Mouse (Mus musculus) intestine, embryonic 15.5 days (tissue): Measurements from ENCODE around the gene Srf. TPM values are rescaled to one million over a fixed set of nuclear protein-coding genes. Genes with fewer than 3 reads are reported as not detected.

Experiments used
- ATAC-seq: fragments of 200-750 bp; cut with Nextera tagmentation; 2 replicates; pipeline ENCODE4 v1.8.0; 2017; ENCODE audit warnings: moderate TSS enrichment, moderate library complexity
- H3K27ac ChIP-seq: fragments of 300-500 bp; sonication (generic); 2 replicates; pipeline ENCODE4 v1.5.1; 2015; ENCODE audit warnings: mild to moderate bottlenecking, inconsistent platforms
- H3K27me3 ChIP-seq: fragments of 300-500 bp; sonication (generic); replicated peaks from 2 replicates; pipeline ENCODE4 v1.6.1; 2015; ENCODE audit warnings: inconsistent platforms
- H3K36me3 ChIP-seq: fragments of 300-500 bp; sonication (generic); 2 replicates; pipeline ENCODE4 v1.6.1; 2015; ENCODE audit warnings: inconsistent platforms
- H3K4me1 ChIP-seq: fragments of 300-500 bp; sonication (generic); replicated peaks from 2 replicates; pipeline ENCODE4 v1.6.1; 2015; ENCODE audit warnings: inconsistent platforms
- H3K4me2 ChIP-seq: fragments of 300-500 bp; sonication (generic); replicated peaks from 2 replicates; pipeline ENCODE4 v1.6.1; 2015; ENCODE audit warnings: mild to moderate bottlenecking, inconsistent platforms
- H3K4me3 ChIP-seq: fragments of 300-500 bp; sonication (generic); replicated peaks from 2 replicates; pipeline ENCODE4 v1.5.1; 2015; ENCODE audit warnings: inconsistent platforms
- H3K9ac ChIP-seq: fragments of 300-500 bp; sonication (generic); 2 replicates; pipeline ENCODE4 v1.6.1; 2015; ENCODE audit warnings: inconsistent platforms
- H3K9me3 ChIP-seq: fragments of 300-500 bp; sonication (generic); 2 replicates; pipeline ENCODE4 v1.6.1; 2016; ENCODE audit warnings: inconsistent platforms
- WGBS: fragments of 180-500 bp; shearing (Covaris S2); methylation state at CpG from one replicate; pipeline ENCODE4 v1.1.7; 2015; 5-methylcytosine and 5-hydroxymethylcytosine counted together
- polyA plus RNA-seq: library from polyadenylated mRNA; unstranded; fragments of >200 nt; fragmentation: Nextera tagmentation; extraction: Ambion mirVana; gene quantifications from 2 replicates; pipeline ENCODE4 v1.2.1, GENCODE M21; 2015

Gene Srf
- 7.6 and 8.9 TPM in 2 replicates for polyA plus RNA-seq

DNA sequence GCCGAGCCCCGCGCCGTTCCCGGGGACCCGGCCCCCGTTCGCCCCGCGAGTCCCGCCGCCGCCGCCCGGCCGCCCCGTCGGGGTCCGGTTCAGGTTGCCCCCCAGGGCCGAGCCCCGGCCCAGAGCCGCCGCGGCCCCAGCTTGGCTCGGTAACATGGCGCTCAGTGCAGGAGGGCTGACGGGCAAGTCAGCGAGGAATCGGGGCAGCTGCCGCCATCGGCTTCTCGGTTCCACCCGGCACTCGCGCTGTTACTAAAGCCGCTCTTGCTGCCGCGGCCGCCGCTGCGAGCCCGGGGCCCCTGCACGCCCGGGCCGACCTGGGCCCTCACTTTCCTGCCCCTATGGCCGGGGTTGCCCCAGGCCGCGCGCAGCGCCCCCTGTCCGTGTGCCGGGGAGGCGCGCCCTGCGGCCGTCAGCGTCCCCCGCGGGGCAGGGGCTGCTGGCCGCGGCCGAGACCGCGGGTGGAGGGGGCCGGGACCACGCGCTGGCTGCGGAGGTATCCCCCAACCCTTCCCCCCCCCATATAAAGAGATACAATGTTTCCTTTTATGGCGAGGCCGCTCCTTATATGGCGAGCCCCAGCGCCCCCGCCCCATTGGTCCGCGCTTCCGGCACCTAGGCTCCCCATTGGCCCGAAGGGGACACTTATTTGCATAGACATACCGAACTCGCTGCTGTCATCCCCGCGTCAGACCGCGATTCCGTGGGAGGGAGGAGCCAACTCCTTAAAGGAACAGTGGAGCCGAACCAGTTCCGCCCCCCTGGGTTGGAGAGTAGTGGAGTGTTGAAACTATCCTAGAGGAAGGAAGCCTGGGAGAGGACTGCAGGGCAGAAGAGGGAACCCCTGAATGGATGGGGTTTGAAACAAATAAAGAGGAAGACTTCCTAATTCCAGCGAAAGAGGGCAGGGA lies at the start of gene Srf:
Gene Srf, minus strand, starts transcription at position 503 of the 911 bp plus-strand sequence.
- H3K9ac ChIP-seq: peak within 1 kb of the TSS; percentile 100
- peaks cover 30% of the 10 kb centered on the region for H3K4me1 ChIP-seq
- under 1% methylated on average over 75 of the region's 87 CpGs for WGBS
- H3K4me2 ChIP-seq: peak within 1 kb of the TSS; percentile 87
- H3K36me3 ChIP-seq: peaks cover 9% of the 10 kb centered on the region
- H3K4me3 ChIP-seq: peak within 1 kb of the TSS; percentile 99
- peak within 1 kb of the TSS; percentile 94 for H3K27ac ChIP-seq
- peak; percentile 95 for ATAC-seq
- H3K27me3 ChIP-seq: no peaks in the 10 kb centered on the region
- H3K9me3 ChIP-seq: no peaks in the 10 kb centered on the region

DNA sequence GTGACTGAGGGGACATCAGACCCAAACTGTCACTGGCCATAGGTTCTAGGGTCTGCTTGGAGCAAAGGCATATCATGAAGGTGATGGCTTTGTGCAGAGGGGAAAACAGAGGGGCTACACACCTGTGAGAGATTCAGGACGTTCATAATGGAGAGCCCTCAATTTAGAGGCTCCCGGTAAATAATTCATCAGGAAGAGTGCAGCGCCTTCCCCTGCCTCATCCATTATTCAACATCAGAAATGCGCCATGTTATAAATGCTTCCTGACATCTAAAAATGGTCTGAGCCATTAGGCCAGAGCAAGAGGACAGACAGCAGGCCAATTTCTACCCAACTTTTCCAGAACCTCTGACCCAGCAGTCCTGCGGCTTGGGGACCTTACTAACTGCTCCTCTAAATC lies 49.2 kb upstream of the Srf start:
- Histone ChIP-seq H3K4me2 (no peak overlapping the region), H3K27ac (no peak overlapping the region), H3K27me3 (no peaks in the 10 kb centered on the region), H3K36me3 (no peaks in the 10 kb centered on the region), H3K9ac (no peak overlapping the region), H3K4me3 (no peak overlapping the region), H3K9me3 (no peaks in the 10 kb centered on the region), H3K4me1 (peaks cover 19% of the 10 kb centered on the region)
- 73% methylated on average over 5 of the region's 5 CpGs for WGBS
- ATAC-seq: no peak

DNA sequence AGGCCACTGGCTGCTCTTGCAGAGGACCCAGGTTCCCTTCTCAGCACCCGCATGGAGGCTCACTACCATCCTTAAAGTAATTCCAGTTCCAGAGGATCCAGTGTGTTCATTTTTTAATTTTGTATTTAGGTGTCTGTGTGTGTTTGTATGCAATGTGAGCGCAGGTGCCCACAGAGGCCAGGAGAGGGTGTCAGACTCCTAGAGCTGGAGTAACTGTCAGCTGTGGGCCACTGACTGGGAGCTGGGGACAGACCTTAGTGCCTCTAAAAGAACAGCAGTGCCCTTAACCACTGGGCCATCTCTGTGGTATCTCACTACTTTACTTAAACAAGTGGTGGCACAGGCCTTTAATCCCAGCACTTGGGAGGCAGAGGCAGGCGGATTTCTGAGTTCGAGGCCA lies 47.3 kb upstream of the Srf start:
- no peak overlapping the region for H3K4me2 ChIP-seq
- WGBS: 94% methylated on average over 4 of the region's 4 CpGs
- peaks cover 12% of the 10 kb centered on the region for H3K4me1 ChIP-seq
- no peak overlapping the region for H3K9ac ChIP-seq
- H3K27ac ChIP-seq: no peak overlapping the region
- H3K9me3 ChIP-seq: no peaks in the 10 kb centered on the region
- no peaks in the 10 kb centered on the region for H3K27me3 ChIP-seq
- no peak for ATAC-seq
- H3K36me3 ChIP-seq: no peaks in the 10 kb centered on the region
- H3K4me3 ChIP-seq: no peak overlapping the region

DNA sequence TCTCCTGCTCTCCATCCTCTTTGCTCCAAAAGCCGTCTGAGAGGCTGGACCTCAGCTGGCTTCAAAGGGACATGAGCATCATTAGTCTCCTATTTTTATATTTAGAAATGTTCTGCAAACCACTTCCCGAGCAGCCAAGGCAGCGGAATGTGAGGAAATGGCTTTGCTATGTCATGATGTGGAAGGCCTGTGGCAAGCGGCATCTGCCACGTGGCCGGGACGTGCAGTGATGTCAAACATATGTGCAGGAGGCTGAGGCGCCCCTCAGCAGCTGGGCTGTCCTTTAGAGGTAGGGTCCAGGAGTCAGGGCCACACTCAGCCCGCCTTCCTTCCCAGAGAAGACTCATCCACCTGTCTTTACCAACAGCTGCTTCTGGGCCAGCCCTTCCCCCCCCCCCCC lies 46.2 kb upstream of the Srf start:
- no peaks in the 10 kb centered on the region for H3K27me3 ChIP-seq
- no peaks in the 10 kb centered on the region for H3K36me3 ChIP-seq
- H3K9ac ChIP-seq: no peak overlapping the region
- peak; percentile 60; the same call in 1 of the 2 replicates for ATAC-seq
- no peaks in the 10 kb centered on the region for H3K9me3 ChIP-seq
- 47% methylated on average over 9 of the region's 9 CpGs for WGBS
- H3K4me3 ChIP-seq: no peak overlapping the region
- no peak overlapping the region for H3K4me2 ChIP-seq
- peaks cover 12% of the 10 kb centered on the region for H3K4me1 ChIP-seq
- peak overlapping the region; percentile 59; the same call in 1 of the 2 replicates for H3K27ac ChIP-seq

DNA sequence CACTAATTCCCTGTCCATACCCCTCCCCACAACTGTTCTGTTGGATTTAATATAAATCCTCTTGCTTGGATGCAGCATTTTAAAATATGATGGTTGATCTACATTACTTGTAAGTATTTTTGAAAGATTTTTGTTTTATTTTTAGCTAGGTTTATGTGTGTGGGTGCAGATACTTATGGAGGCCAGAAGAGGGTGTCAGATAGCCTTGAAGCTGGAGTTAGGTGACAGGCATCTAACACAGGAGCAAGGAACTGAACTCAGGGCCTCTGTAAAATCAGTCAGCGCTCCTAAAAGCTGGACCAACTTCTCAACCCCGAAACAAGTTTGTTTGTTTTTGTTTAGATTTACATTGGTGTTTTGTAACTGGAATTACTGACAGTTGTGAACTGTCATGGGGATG lies 44.6 kb upstream of the Srf start:
- no peaks in the 10 kb centered on the region for H3K36me3 ChIP-seq
- peaks cover 12% of the 10 kb centered on the region for H3K4me1 ChIP-seq
- ATAC-seq: no peak

DNA sequence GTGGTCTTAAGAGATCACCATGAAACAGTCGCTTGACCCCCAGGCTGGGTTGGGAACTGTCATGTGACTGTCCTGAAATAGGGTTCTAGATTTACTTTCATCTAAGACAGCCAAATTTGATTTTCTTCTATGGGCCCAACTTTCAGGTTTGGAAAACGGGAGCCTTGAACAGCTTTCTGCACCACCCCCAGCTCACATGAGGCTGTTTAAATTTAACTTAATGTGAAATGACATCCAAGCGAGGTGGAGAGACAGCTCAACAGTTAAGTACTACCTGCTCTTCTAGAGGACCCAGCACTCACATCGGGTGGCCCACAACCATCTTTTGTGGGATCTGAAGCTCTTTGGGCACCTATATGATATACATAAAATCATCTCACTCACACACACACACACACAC lies 43.0 kb upstream of the Srf start:
- H3K9ac ChIP-seq: no peak overlapping the region
- peaks cover 18% of the 10 kb centered on the region for H3K4me1 ChIP-seq
- ATAC-seq: no peak
- 82% methylated on average over 4 of the region's 4 CpGs for WGBS
- no peak overlapping the region for H3K4me3 ChIP-seq
- H3K27me3 ChIP-seq: no peaks in the 10 kb centered on the region
- no peak overlapping the region for H3K27ac ChIP-seq
- no peaks in the 10 kb centered on the region for H3K36me3 ChIP-seq
- no peak overlapping the region for H3K4me2 ChIP-seq
- no peaks in the 10 kb centered on the region for H3K9me3 ChIP-seq

More for the DNA sequence above, 44.6 kb upstream of the Srf start:
- Histone ChIP-seq H3K4me3 (no peak overlapping the region), H3K9ac (no peak overlapping the region), H3K27me3 (no peaks in the 10 kb centered on the region), H3K4me2 (no peak overlapping the region), H3K9me3 (no peaks in the 10 kb centered on the region), H3K27ac (no peak overlapping the region)
- WGBS: 93% methylated on average over 2 of the region's 2 CpGs

DNA sequence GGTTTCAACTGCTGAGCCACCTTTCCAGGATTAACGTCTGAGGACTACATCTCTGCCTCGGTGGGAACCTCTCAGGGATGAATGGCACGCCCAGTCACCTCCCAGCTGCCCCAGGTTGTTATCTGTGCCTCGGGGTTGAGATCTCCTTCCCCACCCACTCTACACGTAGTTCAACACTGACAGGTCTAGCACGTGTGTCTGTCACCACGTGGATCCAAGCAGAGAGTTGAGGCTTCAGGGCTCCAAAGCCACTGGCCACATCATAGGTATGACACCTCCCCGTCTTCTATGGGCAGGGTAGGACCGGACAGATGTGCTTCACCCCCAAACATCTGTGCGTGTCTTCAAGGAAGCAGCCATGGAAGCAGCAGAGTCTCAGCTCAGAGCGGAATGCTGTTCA lies 42.0 kb upstream of the Srf start:
- peaks cover 23% of the 10 kb centered on the region for H3K4me1 ChIP-seq
- 78% methylated on average over 11 of the region's 11 CpGs for WGBS
- H3K36me3 ChIP-seq: no peaks in the 10 kb centered on the region

DNA sequence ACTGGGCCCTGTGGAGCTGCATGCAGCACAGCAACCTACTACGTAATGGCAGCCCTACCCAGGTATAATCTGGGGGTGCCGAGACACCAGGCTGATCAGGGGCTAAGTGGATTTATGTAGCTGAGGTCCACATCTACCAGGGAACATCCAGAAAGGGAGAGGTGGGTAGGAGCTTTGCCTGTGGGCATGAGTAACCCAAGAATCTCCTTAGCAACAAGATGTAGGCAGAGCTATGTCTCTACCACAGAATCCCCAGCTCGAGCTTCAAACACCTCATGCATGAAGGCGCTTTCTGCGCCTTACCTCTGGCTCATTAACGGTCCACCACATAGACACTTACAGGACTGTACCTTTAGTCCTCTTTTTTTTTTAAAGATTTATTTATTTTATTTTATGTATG lies 39.4 kb upstream of the Srf start:
- Histone ChIP-seq H3K27me3 (no peaks in the 10 kb centered on the region), H3K27ac (peak overlapping the region; percentile 55; the same call in 1 of the 2 replicates), H3K36me3 (peaks cover 1% of the 10 kb centered on the region; the same call in 1 of the 2 replicates), H3K9ac (no peak overlapping the region), H3K4me1 (peaks cover 26% of the 10 kb centered on the region), H3K4me3 (no peak overlapping the region), H3K9me3 (no peaks in the 10 kb centered on the region), H3K4me2 (no peak overlapping the region)
- ATAC-seq: no peak
- WGBS: 78% methylated on average over 6 of the region's 6 CpGs

More for the DNA sequence above, 42.0 kb upstream of the Srf start:
- H3K9me3 ChIP-seq: no peaks in the 10 kb centered on the region
- H3K4me3 ChIP-seq: no peak overlapping the region
- no peaks in the 10 kb centered on the region for H3K27me3 ChIP-seq
- ATAC-seq: no peak
- H3K27ac ChIP-seq: no peak overlapping the region
- no peak overlapping the region for H3K4me2 ChIP-seq
- no peak overlapping the region for H3K9ac ChIP-seq

DNA sequence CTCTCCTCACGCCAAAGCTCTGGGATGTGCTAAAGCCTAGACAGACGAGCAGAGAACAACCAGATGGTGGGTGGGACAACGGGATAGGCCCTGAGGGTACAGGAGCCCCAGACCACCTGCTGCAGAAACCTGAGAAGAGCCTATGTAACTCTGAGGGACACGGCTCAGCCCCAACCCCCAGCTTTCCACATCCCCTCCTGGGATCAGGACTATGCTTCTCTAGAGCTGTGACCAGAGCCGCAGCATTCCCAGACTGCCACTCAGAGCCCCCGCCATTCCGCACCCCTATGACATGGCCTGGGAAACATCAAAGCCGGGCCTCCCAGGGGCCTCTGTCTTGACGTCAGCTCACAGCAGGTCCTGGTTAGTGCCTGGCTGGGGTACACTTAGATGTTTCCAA lies 38.6 kb upstream of the Srf start:
- 34% methylated on average over 9 of the region's 9 CpGs for WGBS

DNA sequence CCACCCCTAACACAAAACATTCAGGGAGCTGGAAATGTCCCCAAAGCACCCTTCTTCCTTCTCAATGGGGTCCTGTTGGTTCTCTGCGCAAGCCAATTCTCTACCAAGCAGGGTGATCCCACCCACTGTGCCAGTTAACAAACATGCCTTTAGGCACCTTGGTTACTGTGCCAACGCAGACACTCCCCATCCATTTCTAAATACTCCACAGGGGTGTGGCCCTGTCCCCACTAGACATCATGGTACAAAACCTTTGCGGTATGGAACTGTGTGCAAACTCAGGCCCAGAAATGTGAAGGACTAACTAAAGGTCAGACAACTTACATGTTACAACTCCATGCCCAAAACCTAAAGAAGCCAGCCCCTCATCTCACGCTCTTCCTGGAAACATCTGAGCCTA lies 37.1 kb upstream of the Srf start:
- ATAC-seq: no peak
- Histone ChIP-seq H3K9ac (no peak overlapping the region), H3K4me1 (peaks cover 30% of the 10 kb centered on the region), H3K36me3 (peaks cover 11% of the 10 kb centered on the region; the same call in 1 of the 2 replicates), H3K9me3 (no peaks in the 10 kb centered on the region), H3K27ac (no peak overlapping the region), H3K4me3 (no peak overlapping the region), H3K27me3 (no peaks in the 10 kb centered on the region), H3K4me2 (no peak overlapping the region)
- 88% methylated on average over 4 of the region's 4 CpGs for WGBS

More for the DNA sequence above, 38.6 kb upstream of the Srf start:
- no peak overlapping the region; the same call in 1 of the 2 replicates for H3K4me3 ChIP-seq
- H3K9ac ChIP-seq: no peak overlapping the region
- peaks cover 30% of the 10 kb centered on the region for H3K4me1 ChIP-seq
- peak overlapping the region; percentile 55; the same call in 1 of the 2 replicates for H3K27ac ChIP-seq
- no peak overlapping the region; the same call in 1 of the 2 replicates for H3K4me2 ChIP-seq
- H3K9me3 ChIP-seq: no peaks in the 10 kb centered on the region
- H3K36me3 ChIP-seq: peaks cover 8% of the 10 kb centered on the region; the same call in 1 of the 2 replicates
- H3K27me3 ChIP-seq: no peaks in the 10 kb centered on the region
- peak; percentile 49; the same call in 1 of the 2 replicates for ATAC-seq

DNA sequence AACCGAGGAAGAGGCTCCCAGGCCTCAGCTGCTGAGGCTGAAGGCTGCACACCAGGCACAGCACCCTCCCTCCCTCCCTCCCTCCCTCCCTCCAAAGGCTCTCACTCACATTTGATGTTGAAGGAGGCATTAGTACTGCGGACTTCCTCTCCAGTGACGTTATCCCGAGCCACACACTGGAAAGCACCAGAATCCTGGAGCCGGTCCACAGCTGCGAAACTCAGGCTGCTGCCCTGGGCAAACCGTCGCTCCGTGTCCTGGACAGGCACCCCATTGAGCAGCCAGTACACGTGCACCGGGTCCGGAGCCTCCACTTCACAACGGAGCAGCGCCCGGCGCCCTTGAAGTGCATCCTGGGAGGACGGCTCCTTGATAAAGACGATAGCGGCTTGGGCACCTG lies 35.4 kb upstream of the Srf start:
- H3K9me3 ChIP-seq: no peaks in the 10 kb centered on the region
- no peaks in the 10 kb centered on the region for H3K27me3 ChIP-seq
- no peak overlapping the region for H3K9ac ChIP-seq
- no peak overlapping the region for H3K4me2 ChIP-seq
- H3K36me3 ChIP-seq: peaks cover 14% of the 10 kb centered on the region
- 77% methylated on average over 19 of the region's 19 CpGs for WGBS
- 0 out of 2 replicates have a peak, but pooled peaks have one; percentile 21 for ATAC-seq
- H3K27ac ChIP-seq: no peak overlapping the region
- H3K4me3 ChIP-seq: no peak overlapping the region
- peaks cover 30% of the 10 kb centered on the region for H3K4me1 ChIP-seq

DNA sequence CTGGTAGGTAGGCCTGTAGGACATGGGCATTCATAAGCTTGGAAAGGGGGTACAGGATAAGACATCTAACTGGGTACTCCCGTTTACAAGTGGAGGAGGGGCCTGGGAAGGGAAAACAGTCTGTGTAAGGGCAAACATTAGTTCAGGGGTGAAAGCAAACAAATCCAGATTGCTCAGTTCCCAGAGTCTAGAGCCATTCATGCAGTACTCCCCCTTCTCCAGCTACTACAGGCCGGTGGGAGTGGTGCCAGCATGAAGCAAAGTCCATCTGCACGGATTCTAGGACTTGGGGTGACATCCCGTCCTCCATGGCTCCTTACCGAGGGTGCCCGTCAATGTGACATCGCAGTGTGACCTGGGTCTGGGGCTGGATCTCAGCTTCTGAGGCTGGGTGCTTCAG lies 34.5 kb upstream of the Srf start:
- peak; percentile 52 for ATAC-seq
- 65% methylated on average over 7 of the region's 7 CpGs for WGBS
- no peak overlapping the region for H3K4me3 ChIP-seq
- peaks cover 14% of the 10 kb centered on the region for H3K36me3 ChIP-seq
- no peaks in the 10 kb centered on the region for H3K27me3 ChIP-seq
- H3K4me2 ChIP-seq: 0 out of 2 replicates have a peak overlapping the region, but pooled peaks have one; percentile 2
- H3K4me1 ChIP-seq: peaks cover 30% of the 10 kb centered on the region
- H3K9me3 ChIP-seq: no peaks in the 10 kb centered on the region
- no peak overlapping the region for H3K9ac ChIP-seq
- no peak overlapping the region; the same call in 1 of the 2 replicates for H3K27ac ChIP-seq
